Mouse (Mus musculus) forebrain, postnatal 0 days (tissue): Measurements from ENCODE around the gene Mief1. TPM values are rescaled to one million over a fixed set of nuclear protein-coding genes. Genes with fewer than 3 reads are reported as not detected.

ENCODE experiments used
- ATAC-seq: fragments of 200-750 bp; cut with Nextera tagmentation; 2 replicates; pipeline ENCODE4 v1.8.0; 2017; ENCODE audit warnings: mild to moderate bottlenecking, moderate library complexity
- DNase-seq: peaks from one replicate; pipeline ENCODE4 v3.0.0-alpha.2; 2015
- H3K27ac ChIP-seq: fragments of 300-500 bp; sonication (generic); 2 replicates; pipeline ENCODE4 v1.5.1; 2014; ENCODE audit warnings: low read depth, mild to moderate bottlenecking, antibody characterized with exemption, low read length, moderate library complexity, mixed read lengths
- H3K27me3 ChIP-seq: fragments of 300-500 bp; sonication (generic); 2 replicates; pipeline ENCODE4 v1.6.1; 2014; ENCODE audit warnings: mild to moderate bottlenecking, low read length, mixed read lengths; ENCODE audit not compliant: insufficient read depth
- H3K36me3 ChIP-seq: fragments of 300-500 bp; sonication (generic); 2 replicates; pipeline ENCODE4 v1.6.1; 2014; ENCODE audit warnings: mild to moderate bottlenecking, moderate library complexity; ENCODE audit not compliant: insufficient read depth
- H3K4me1 ChIP-seq: fragments of 300-500 bp; sonication (generic); 2 replicates; pipeline ENCODE4 v1.6.1; 2014; ENCODE audit warnings: antibody characterized with exemption; ENCODE audit not compliant: insufficient read depth
- H3K4me2 ChIP-seq: fragments of 300-500 bp; sonication (generic); 2 replicates; pipeline ENCODE4 v1.6.1; 2014; ENCODE audit warnings: low read depth, mild to moderate bottlenecking, moderate library complexity
- H3K4me3 ChIP-seq: fragments of 300-500 bp; sonication (generic); 2 replicates; pipeline ENCODE4 v1.5.1; 2014; ENCODE audit warnings: low read depth, low read length, mixed read lengths
- H3K9ac ChIP-seq: fragments of 300-500 bp; sonication (generic); 2 replicates; pipeline ENCODE4 v1.6.1; 2014; ENCODE audit warnings: mild to moderate bottlenecking
- H3K9me3 ChIP-seq: fragments of 300-500 bp; sonication (generic); 2 replicates; pipeline ENCODE4 v1.6.1; 2016; ENCODE audit warnings: low read length
- CTCF ChIP-seq: sonication (generic); IDR thresholded peaks from 2 replicates; pipeline ENCODE4 v1.5.1; 2016; ENCODE audit warnings: antibody characterized with exemption, control low read depth, low read depth
- WGBS: fragments of 180-500 bp; shearing (Covaris S2); extraction: QIAGEN DNeasy Blood & Tissue Kit; methylation state at CpG from one replicate; pipeline ENCODE4 v1.1.7; 2014; 5-methylcytosine and 5-hydroxymethylcytosine counted together
- polyA plus RNA-seq: library from polyadenylated mRNA; unstranded; fragments of >200 nt; fragmentation: Nextera tagmentation; extraction: Ambion mirVana; gene quantifications from 2 replicates; pipeline ENCODE4 v1.2.1, GENCODE M21; 2015
- total RNA-seq: library from RNA; depleted of rRNA; stranded (reverse); fragments of >200 nt; gene quantifications from 2 replicates; pipeline ENCODE4 v1.2.3, GENCODE M21; 2014

Mief1 gene
- total and polyA plus RNA-seq, 2 experiments from 2014 or later, result 20.0 to 37.0 TPM

- WGBS, result 95% methylated on average over 10 of the region's 10 CpGs
- Histone ChIP-seq H3K9ac (no peak overlapping the region), H3K36me3 (peaks cover 19% of the 10 kb centered on the region), H3K4me1 (no peaks in the 10 kb centered on the region), H3K27ac (no peak overlapping the region), H3K9me3 (no peaks in the 10 kb centered on the region), H3K4me2 (no peak overlapping the region), H3K27me3 (no peaks in the 10 kb centered on the region), H3K4me3 (no peak overlapping the region)
- ATAC-seq (no peak), DNase-seq (no peak)
- no peak for TF ChIP-seq CTCF
Observed at GRCm38 (mm10) chr15:80217476-80217875, 16.3 kb upstream of the Mief1 start.

DNA sequence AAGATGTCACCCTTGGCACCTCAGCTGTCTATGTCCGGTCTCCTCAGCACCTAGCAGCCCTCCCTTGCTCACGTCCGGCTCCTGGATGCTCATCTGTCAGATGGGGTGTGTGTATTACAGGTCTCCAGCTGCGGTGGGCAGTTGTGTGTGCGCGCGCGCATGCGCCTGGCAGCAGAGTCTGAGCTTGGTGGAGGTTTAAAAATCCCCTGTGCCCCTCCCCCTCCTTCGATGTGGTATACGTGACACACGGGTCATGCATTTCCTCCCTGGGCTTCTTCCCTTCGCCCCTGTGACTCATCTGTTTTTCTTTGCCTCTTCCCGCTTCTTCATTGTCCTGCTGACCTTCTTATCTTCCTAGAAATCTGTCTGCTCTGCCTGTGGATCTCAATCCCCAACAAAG is 14.6 kb upstream of the Mief1 start:
- DNase-seq (no peak), ATAC-seq (no peak)
- no peak overlapping the region for H3K9ac ChIP-seq
- WGBS, result 60% methylated on average over 14 of the region's 14 CpGs
- no peak overlapping the region for H3K4me2 ChIP-seq
- peaks cover 7% of the 10 kb centered on the region for H3K36me3 ChIP-seq
- no peaks in the 10 kb centered on the region for H3K27me3 ChIP-seq
- H3K9me3 ChIP-seq, result no peaks in the 10 kb centered on the region
- no peak overlapping the region for H3K27ac ChIP-seq
- no peak for TF ChIP-seq CTCF
- no peaks in the 10 kb centered on the region for H3K4me1 ChIP-seq
- H3K4me3 ChIP-seq, result no peak overlapping the region

DNA sequence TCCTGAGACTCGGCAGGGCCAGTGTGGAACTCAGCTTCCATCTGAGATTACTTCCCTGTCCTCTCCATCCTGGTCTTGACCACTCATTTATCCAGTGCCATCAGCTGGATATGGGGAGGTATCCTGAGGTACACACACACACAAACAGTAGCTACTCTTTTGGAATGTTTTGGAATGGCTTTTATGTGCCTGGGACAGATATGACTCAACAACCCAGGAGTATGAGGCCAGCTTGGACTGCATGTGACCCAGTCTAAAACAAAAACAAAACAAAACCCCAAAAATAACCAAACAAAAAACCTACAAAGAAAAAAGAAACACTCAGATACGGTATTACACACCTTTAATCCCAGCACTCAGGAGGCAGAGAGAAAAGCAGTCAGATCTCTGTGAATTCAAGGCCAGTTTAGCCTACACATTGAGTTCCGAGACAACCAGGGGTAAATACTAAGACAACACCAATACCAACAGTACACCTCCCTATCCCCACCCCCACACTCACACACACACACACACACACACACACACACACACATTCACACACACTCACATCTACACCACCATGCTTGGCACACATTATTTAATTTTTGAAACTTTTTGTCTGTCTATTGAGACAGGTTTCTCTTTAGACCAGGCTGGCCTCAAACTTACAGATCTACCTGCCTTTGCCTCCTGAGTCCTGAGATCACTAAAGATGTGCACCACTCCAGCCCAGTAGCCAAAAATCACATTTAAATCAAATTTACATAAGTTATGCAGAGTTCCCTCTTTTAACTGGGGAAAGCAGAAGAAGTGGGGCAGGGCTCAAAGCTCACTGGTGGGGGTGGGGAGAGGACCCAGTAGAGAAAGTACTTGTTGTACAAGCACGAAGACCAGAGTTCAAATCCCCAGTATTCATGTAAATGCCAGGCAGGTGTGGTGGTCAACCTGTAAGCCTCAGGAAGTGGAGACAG is 13.8 kb upstream of the Mief1 start:
- ATAC-seq (no peak), DNase-seq (no peak)
- H3K4me3 ChIP-seq, result no peak overlapping the region
- peaks cover 4% of the 10 kb centered on the region; the same call in 1 of the 2 replicates for H3K36me3 ChIP-seq
- TF ChIP-seq CTCF, result no peak
- H3K9me3 ChIP-seq, result no peaks in the 10 kb centered on the region
- no peak overlapping the region for H3K9ac ChIP-seq
- no peak overlapping the region for H3K4me2 ChIP-seq
- H3K4me1 ChIP-seq, result no peaks in the 10 kb centered on the region
- no peaks in the 10 kb centered on the region for H3K27me3 ChIP-seq
- no peak overlapping the region for H3K27ac ChIP-seq
- 71% methylated on average over 4 of the region's 4 CpGs for WGBS

DNA sequence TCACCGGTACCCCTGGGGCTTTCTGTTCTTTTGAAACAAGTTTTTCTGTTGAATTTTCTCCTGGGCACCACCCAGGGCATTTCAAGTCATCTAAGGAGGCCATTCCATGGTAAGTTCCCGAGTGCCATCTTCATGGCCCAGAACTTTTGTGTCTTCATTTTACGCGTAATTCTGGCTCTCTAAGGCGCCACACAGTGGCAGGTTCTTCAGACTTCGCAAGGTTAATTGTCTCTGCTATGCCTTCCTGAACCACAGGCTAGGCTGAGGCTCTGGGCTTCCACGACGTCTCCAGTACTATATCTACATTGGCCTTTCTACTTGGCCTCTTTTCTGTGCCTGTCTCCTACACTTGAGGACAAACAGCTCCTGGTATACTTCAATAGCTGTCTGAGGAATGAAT is 12.8 kb upstream of the Mief1 start:
- no peak overlapping the region for H3K27ac ChIP-seq
- no peak for DNase-seq
- H3K4me3 ChIP-seq, result no peak overlapping the region
- TF ChIP-seq CTCF, result no peak
- peaks cover 4% of the 10 kb centered on the region; the same call in 1 of the 2 replicates for H3K36me3 ChIP-seq
- no peak overlapping the region for H3K9ac ChIP-seq
- no peaks in the 10 kb centered on the region for H3K4me1 ChIP-seq
- H3K27me3 ChIP-seq, result no peaks in the 10 kb centered on the region
- H3K9me3 ChIP-seq, result no peaks in the 10 kb centered on the region
- WGBS, result 61% methylated on average over 8 of the region's 8 CpGs
- H3K4me2 ChIP-seq, result no peak overlapping the region
- ATAC-seq, result no peak

GRCm38 (mm10) chr15:80223751-80224150 is 10.1 kb upstream of the Mief1 start:
- Histone ChIP-seq H3K4me2 (no peak overlapping the region), H3K36me3 (no peaks in the 10 kb centered on the region), H3K4me3 (no peak overlapping the region), H3K27ac (no peak overlapping the region), H3K4me1 (no peaks in the 10 kb centered on the region), H3K27me3 (no peaks in the 10 kb centered on the region), H3K9me3 (no peaks in the 10 kb centered on the region), H3K9ac (no peak overlapping the region)
- no peak for TF ChIP-seq CTCF
- no peak for DNase-seq
- ATAC-seq, result no peak
- 91% methylated on average over 7 of the region's 7 CpGs for WGBS

DNA sequence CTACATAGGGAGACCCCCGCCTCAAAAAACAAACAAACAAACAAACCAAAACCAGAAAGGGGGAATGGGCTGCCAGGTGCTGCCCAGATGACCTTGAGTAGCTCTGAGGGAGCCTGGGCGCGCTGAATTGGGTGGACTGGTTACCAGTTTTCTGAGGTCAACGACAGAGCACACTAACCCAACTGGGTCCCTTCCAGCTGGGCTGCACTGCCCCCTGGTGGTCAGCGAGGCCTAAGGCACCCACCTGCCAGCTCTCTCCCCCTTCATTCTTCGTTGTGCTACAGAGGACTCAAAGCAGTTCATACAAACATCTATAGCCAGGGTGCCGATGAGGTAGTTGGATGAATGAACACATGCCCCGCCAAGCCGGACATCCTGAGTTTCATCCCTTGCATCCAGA is 8.6 kb upstream of the Mief1 start:
- no peak overlapping the region for H3K9ac ChIP-seq
- H3K27ac ChIP-seq, result no peak overlapping the region
- H3K36me3 ChIP-seq, result no peaks in the 10 kb centered on the region
- no peak overlapping the region for H3K4me3 ChIP-seq
- no peaks in the 10 kb centered on the region for H3K9me3 ChIP-seq
- ATAC-seq, result peak; percentile 56; the same call in 1 of the 2 replicates
- H3K27me3 ChIP-seq, result no peaks in the 10 kb centered on the region
- 21% methylated on average over 9 of the region's 9 CpGs for WGBS
- peak; percentile 65 for DNase-seq
- TF ChIP-seq CTCF, result peak; percentile 84
- no peaks in the 10 kb centered on the region for H3K4me1 ChIP-seq
- no peak overlapping the region for H3K4me2 ChIP-seq

GRCm38 (mm10) chr15:80225796-80226195 is 8.0 kb upstream of the Mief1 start:
- Histone ChIP-seq H3K27ac (no peak overlapping the region), H3K9ac (no peak overlapping the region), H3K9me3 (no peaks in the 10 kb centered on the region), H3K4me2 (no peak overlapping the region), H3K36me3 (no peaks in the 10 kb centered on the region), H3K4me3 (no peak overlapping the region), H3K27me3 (no peaks in the 10 kb centered on the region), H3K4me1 (no peaks in the 10 kb centered on the region)
- no peak for ATAC-seq
- peak; percentile 46 for DNase-seq
- peak; percentile 70 for TF ChIP-seq CTCF
- whole genome bisulfite sequencing, result 52% methylated on average over 2 of the region's 2 CpGs
